Mouse (Mus musculus) megakaryocyte-erythroid progenitor cell, adult 5-6 weeks (primary cell): Measurements from ENCODE around the gene Rasl12. TPM values are rescaled to one million over a fixed set of nuclear protein-coding genes. Genes with fewer than 3 reads are reported as not detected.
A peak's percentile ranks its signal among the peaks of the same experiment; 100 is the strongest.

Experiments
- ATAC-seq: replicated peaks from 2 replicates; pipeline ENCODE4 v1.8.0; 2016; ENCODE audit warnings: mild to moderate bottlenecking, inconsistent platforms; ENCODE audit not compliant: severe bottlenecking, poor library complexity, low FRiP score, low TSS enrichment
- total RNA-seq, 2 experiments: library from RNA; stranded (forward) in 1 of 2; stranded (reverse) in 1 of 2; fragments of 200-1000, 215-1000 nt in 1 of 2; fragments of >200 nt in 1 of 2; fragmentation: Nextera tagmentation in 1 of 2; gene quantifications; 2 replicates each; pipeline ENCODE4 v1.2.3; 2014 to 2017

Rasl12 gene
- total RNA-seq (2014; fragmentation: Nextera tagmentation) = not detected in 2 replicates
- total RNA-seq (2017) = 0.46 TPM in 1 of 2 replicates, not detected in the other

DNA sequence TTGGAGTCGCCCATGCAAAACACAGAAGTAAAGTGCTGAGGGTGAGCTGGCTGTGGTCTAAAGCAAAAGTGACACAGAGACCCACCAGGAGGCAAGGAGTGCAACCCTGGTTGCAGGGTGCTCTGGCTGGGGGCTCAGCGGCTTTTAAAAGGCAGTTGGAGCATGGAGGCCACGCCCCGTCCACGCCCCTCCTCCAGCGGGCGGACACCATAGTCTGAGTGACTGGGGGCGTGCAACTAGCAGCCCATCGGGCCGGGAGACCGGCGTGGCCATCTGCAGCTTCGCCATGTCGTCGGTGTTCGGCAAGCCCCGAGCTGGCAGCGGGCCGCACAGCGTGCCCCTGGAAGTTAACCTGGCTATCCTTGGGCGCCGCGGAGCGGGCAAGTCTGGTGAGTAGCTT is at the start of gene Rasl12:
Gene Rasl12, plus strand, starts transcription at position 228 of the 400 bp plus-strand sequence.
- ATAC-seq = peak; percentile 93

DNA sequence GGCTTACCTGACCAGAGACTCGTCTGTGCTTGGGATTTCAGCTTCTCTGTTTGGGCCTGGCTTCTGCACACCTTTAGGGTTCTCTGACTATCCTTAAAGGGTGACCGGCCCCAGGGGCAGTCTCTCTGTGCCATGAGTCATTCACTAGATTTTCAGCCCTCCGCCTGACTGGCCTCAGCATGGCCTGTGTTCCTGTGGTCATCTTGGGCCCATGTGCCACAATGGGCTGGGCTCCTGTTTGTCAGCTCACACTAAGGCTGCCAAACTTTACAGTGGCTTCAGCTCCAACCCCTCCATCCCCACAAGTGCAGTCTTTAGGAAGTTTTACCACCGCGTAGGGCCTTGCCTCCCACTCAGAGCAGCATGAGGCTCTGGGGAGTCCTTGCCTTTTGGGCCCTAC is 45.1 kb upstream of the Rasl12 start:
- no peak for ATAC-seq

DNA sequence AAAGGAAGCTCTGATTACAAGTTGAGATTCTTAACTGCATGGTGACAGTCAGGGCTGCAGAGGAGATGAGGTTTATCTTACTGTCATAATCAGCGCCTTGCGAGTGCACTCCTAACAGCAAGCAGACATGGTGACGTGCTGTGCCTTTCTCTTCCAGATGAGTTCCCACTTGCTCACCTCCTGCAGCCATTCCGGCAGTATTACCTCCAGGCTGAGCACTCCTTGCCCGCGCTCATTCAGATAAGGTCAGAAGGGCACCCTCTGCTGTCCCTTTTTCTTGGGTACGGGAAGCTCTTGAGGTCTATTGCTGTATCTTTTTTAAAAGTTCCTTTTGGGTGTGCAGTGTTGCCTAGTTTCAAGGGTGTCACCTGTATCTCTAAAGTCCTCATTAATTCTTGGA is 41.7 kb upstream of the Rasl12 start:
- ATAC-seq = no peak

DNA sequence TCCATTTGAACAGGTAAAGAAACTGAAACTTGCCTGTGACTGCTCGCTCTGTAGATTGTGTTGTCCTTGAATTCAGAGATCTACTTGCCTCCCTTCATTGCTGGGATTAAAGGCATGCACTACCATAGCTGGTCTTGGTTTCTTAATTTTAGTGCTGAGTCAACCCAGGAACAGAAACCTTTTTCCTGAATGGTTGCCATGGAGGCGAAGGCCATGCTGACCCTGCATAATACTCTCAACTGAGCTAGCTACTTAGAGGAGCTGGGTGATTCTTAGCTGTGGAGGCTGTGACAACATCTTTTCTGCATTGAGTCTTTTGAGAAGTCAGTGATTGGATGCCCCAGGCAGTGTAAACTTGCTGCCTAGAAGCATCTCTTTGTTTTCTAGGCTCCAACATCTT is 41.3 kb upstream of the Rasl12 start:
- no peak for ATAC-seq

DNA sequence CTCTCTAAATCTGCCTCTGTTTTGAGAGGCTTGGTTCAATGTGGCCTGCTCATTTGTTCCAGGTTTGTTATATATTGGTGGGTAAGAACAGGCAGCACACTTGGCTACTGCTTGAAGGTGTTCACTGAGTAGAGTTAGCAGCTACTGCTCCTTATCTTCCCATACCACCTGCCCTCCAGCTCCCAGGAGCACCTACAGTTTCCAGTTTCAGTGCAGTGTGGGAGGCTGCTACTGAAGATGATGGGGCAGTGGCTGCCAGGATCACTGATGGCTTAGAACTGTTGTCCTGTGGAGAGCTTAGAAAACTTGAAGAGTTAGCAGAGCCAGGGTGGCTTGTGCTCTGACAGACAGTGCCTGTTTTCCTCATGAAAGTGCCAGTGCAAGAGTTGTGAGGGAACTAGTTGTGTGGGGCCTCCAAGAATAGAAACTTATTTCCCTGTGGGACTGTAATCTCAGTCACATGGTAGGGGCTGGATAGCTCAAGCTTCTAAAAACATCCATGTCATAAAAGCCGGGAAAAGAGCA is 39.3 kb upstream of the Rasl12 start:
- peak; percentile 75 for ATAC-seq

DNA sequence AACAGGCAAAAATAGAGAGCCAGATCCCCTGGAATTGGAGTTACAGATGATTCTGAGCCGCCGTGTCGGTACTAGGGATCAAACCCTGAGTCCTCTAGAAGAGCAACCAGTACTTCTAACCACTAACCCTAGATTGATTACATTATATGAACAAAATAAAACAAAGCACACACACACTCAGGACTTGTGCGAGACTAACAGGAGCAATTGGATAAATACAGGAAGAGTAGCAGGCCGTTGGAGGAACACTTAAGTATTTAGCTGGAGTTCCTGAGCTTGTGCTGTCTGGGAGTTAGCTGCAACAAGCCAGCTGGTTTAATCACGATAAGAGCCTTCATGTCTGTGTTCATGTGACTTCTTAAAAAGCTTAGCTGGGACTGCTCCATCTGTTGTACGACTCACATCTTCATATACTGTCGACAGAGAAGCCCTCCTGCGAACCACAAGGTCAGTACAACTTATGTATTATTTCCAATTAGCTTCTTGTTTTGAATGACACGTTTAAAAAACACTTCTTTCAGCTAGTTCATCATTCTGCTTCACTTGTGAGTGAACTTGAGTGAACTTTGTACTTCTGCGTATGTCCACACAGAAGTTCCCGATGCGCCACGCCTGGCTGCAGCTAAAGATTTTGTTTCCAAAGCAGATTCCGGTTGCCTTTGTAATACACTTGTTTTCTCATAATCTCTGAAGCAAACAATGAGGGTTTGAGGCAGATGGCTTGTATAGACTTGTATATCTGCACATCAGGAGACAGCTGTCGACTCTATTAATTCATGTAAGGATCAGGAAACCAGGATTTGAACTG is 37.5 kb upstream of the Rasl12 start, which contains the start of gene Ubap1l:
Gene Ubap1l, plus strand, starts transcription at position 401 of the 808 bp plus-strand sequence.
- no peak for ATAC-seq

DNA sequence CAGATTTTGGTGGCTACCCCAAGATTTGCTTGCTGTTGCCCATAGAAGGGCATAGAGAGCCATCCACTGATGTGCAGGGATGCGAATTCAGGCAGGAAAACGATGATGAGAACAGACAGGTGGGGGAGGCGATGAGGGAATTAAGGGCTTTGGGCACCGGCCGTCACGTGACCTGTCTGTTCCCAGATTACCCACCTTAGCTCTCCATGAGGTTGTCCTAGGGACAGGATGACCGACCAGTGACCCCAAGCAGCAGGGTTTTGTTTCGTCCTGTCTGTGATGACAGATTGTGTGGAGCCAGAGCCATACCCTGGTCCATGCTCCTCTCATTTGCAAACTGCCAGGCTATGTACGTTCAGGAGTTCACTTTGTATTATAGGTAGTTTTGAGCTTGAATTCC is 34.6 kb upstream of the Rasl12 start:
- no peak for ATAC-seq

DNA sequence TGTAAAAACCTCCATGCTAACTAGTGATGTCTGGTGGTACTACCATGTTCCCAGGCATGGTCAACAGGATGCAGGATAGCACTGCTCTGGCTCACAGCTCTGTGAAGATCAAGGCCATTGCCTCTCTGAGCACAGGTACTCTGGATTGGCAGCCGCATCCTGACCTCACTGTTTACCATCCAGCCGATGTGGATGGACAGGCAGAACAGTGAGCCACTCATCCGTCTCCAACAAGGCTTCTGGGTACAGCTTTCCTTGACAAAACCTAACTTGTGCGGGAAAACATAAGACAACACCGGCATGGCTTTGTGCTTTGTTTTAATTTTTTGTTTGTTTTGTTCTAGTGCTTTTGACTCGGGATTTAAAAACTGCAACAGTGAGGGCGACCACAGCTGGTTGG is 32.6 kb upstream of the Rasl12 start:
- no peak for ATAC-seq

DNA sequence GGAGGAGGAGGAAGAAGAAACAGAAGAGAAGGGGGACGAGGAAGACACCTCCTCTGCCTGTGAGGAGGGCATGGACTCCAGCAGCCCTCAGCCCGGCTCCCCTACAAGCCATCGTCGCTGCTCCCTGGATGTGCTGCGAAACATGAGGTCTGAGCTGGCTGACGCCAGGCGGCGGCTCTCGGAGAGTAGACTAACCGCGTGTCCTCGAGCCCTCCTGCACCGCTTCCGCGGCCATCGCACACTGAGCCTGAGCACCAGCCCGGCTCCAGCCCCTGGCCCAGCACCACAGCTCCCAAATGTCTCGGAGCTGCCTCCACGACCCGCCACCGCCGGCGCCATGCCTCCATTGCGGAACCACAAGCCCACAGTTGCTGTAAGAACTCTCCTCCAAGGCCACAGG is 26.6 kb upstream of the Rasl12 start:
- ATAC-seq = no peak

DNA sequence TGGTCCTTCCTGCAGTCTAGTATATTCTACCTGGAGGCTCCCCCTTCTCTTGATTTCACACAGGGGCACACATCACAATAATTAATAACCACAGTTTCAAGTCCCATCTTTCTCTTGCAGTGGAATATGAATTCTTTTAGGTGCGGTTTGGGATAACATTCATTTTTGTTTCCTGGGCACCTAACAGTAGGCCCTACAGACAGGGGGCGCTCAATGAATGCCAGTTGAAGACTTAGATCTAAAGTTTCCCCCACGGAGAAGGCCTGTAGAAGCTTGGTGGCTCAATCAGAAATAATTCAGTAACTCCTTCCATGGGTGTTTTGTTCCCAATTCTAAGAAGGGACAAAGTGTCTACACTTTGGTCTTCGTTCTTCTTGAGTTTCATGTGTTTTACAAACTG is 25.9 kb upstream of the Rasl12 start:
- no peak for ATAC-seq

DNA sequence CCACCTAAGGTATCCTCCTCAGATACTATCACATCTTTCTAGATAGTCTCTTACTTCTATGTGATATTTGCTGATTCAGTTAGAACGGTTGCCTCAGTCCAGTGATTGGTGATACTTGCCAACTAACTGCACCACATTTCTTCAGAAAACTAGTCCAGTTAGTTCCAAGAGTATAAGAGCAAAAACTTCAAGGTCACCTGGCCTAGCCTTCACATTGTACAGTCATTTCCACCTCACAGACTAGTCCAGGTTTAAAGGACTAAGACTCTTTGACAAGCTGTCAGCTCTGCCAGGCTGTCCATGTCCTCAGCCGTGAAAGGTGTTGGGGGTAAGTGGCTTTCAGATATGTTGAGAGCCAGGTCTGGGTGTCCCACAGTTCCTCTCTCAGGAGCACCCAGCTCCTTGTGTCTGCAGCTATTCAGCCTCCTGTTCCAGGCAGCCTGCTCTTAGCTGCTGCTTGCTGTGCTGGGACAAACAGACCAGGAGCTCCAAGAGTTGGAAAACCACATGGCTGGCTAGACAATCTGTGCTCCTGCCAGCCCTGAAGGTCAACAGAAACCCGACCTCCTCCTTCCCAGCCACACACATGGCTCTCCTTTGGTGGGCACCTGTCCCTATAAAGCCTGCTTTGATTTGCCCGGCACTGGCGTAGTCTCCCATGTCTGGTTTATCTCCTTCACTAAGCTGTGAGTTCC is 23.7 kb upstream of the Rasl12 start:
- no peak for ATAC-seq

DNA sequence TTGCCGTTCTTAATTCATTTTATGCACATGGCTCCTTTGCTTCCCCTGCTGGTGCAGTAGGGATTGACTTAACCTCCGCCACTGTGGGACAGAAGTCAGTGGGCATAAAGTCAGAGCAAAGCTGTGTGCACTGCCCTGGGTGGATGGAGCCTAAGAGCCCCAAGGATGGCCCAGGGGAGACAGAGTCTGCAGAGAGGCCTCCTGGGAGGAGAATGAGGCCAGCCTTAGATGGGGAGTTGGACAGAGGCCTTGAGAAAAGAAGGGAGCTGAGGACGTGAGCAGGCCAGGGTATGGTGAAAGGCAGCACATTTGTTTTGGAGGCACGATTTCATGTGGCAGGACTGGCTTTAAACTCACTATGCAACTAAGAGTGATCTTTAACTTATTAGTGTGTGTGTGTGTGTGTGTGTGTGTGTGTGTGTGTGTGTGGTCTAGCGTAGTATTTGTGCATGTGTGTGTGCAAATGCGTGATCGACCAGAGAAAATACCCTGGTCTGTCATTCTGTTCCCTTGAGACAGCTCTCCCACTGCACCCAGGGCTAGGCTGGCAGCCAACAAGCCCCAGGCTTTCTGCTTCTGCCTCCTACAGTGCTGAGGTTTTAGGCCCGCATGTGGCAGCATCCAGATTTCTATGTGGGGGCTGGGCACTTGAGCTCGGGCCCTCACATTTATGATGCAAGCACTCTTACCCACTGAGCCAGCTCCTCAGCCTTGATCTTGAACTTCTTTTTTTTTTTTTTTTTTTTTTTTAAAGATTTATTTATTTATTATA is 23.0 kb upstream of the Rasl12 start:
- ATAC-seq = no peak

DNA sequence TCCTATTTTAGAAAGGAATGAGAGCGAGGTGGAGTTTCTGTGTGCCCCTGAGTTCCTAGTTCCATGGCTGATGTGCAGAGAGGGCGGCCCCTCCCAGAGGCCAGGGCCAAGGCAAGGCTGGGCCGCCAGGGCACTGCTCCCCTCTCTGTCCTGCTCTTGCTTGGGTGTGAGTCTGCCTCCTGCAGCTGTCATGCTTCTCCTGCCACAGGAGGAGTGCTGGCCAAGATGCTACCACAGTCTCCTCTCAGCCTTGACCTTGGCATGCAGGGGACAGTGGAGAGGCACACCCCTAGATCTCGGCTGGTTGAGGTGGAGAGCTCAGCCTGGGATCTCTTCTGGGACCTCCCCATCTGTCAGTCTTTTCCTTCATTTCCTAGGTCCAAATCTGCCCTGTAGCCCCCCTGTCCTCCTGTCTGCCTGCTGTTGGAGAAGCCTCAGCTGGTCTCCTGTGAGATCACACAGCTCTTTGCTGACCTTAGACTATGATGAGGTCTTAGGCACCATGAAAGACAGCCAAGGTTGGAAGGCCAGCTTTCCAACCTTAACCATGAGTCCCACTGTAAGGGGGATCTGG is 17.2 kb upstream of the Rasl12 start:
- no peak for ATAC-seq

DNA sequence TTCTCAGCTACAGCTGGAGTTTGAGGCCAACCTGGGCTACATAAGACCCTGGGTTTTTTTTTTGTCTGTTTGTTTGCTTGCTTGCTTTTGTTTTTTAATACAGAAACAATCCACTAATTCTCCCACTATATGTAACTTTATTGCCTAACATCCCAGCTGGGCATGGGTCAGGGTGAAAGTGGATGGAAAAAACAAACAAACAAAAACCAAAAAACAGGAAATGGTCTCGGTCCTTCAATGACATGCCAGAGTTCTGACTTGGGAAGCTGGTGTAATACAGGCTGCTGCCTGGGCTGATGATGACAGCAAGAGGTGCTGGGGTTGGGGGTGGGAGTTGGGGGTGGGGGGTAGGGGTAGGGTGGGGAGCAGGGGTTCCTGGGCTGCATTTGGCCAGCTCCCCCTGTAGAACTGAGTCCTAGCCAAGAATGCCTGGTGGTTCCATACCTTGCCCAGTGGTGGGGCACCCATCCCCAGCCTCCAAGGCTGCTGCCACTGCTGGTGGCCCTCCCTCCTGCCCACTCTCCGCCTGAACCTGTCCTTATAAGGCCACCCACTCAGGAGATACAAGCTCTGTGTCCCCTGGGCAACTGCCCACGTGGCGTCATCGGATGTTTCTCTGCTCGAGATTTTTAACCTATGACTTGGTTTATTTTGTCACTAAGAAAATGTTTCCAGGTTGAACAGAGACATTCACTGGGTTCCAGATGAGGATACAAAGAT is 16.1 kb upstream of the Rasl12 start:
- ATAC-seq = no peak

DNA sequence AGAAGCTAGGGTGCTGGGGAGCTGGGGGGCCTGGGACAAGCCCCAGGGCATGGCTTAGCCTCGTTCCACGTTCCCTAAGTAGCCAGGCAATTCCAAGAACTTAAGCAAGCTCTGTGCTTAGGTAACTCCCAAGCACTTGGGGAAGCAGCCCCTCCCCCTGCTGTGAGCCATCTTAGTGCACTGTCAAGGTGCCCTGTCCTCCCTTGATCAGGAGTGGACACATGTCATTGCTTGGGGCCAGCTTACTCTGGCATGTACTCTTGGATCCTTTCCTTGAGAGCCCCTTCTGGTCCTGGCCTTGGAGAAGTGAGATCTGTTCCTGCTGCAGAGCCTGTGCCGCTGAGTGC is 15.6 kb upstream of the Rasl12 start:
- no peak for ATAC-seq

DNA sequence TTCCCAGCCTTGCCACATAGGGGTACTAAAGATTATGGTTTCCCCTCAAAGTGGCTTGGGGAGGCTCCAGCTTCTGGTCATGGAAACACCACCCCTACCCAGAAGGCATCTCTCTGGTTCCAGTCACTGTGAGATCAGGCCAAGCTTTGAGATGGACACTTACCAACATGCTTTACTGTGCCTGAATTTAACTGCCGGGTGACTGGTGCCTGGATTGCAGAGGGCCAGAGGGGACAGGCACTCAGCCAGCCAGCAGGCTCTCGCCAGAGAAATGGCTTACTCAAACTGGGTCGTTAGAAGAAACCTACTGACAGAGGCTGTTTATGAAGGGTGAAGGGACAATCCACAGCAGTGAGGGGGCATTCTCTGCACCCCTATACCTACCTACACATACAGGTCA is 14.0 kb upstream of the Rasl12 start:
- no peak for ATAC-seq

DNA sequence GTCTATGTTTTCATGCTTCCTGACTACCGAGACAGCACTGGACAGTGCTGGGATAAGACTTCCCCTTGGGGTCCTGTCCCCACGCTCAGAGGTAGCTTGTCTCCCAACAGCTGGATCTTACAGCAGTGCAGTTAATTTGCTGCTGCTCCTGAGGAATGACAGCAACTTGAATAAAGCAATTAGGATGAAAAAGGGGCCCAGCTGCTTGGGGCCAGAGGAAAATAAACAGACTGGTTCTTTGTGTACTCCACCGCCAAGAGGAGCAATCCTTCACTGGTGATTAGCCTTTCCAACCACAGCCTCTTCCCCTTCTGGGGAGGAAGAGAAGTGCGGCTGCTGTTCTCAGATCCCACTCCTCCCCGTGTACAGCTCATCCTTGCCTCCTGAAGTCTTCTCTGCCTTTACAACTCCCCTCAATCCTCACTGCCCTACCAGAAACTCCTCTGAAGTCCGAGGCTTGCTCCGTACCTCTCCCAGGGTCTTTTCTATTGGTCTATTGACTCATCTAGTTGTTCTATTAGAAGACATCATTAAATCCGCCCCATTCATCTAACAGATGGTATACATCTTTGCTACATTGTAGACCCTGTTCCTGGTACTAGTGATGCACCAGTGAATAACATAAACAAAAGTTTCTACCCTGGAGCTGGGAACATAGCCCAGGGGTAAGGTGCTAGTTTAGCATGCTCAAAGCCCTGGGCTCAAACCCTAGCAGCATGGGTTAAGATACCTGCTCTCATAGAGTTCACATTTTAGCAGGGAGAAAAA is 11.7 kb upstream of the Rasl12 start:
- ATAC-seq = no peak
